Mouse (Mus musculus) ES-Bruce4 (cell line): ENCODE measurements around the gene Efna4. TPM values are rescaled to one million over a fixed set of nuclear protein-coding genes. Genes with fewer than 3 reads are reported as not detected.
A peak's percentile ranks its signal among the peaks of the same experiment; 100 is the strongest.

Source experiments
- H3K27ac ChIP-seq: 2 replicates; pipeline ENCODE4 v1.5.1; 2012; ENCODE audit warnings: low read length, inconsistent platforms; ENCODE audit not compliant: insufficient read depth
- H3K27me3 ChIP-seq: 2 replicates; pipeline ENCODE4 v1.6.1; 2012; ENCODE audit warnings: mild to moderate bottlenecking, low read length, inconsistent platforms; ENCODE audit not compliant: control insufficient read depth, poor library complexity, insufficient read depth, severe bottlenecking
- H3K36me3 ChIP-seq: 2 replicates; pipeline ENCODE4 v1.6.1; 2012; ENCODE audit warnings: inconsistent platforms, mild to moderate bottlenecking, low read length, moderate library complexity; ENCODE audit not compliant: control insufficient read depth, poor library complexity, insufficient read depth, severe bottlenecking
- H3K4me1 ChIP-seq: one replicate; pipeline ENCODE4 v1.8.1; 2011; ENCODE audit warnings: low read length; ENCODE audit not compliant: control insufficient read depth, insufficient read depth
- H3K4me3 ChIP-seq: 2 replicates; pipeline ENCODE4 v1.5.1; 2011; ENCODE audit warnings: low read depth, mild to moderate bottlenecking, low read length
- H3K9ac ChIP-seq: 2 replicates; pipeline ENCODE4 v1.6.1; 2012; ENCODE audit warnings: low read depth, mild to moderate bottlenecking, inconsistent platforms; ENCODE audit not compliant: poor library complexity, severe bottlenecking
- H3K9me3 ChIP-seq: replicated peaks from 2 replicates; pipeline ENCODE4 v1.6.1; 2012; ENCODE audit warnings: mild to moderate bottlenecking, low read length, inconsistent platforms; ENCODE audit not compliant: control insufficient read depth, poor library complexity, insufficient read depth, severe bottlenecking
- CTCF ChIP-seq: IDR thresholded peaks from one replicate; pipeline ENCODE4 v1.8.1; 2011; ENCODE audit warnings: low read depth, low read length
- EP300 ChIP-seq: IDR thresholded peaks from 2 replicates; pipeline ENCODE4 v1.6.1; 2011; ENCODE audit warnings: low read depth, low read length; ENCODE audit not compliant: insufficient read depth
- POLR2A ChIP-seq: IDR thresholded peaks from one replicate; pipeline ENCODE4 v1.8.1; 2011; ENCODE audit warnings: low read length; ENCODE audit not compliant: insufficient read depth
- polyA plus RNA-seq: library from polyadenylated mRNA; stranded (reverse); fragments of >200 nt; gene quantifications from 2 replicates; pipeline ENCODE4 v1.2.4, GENCODE M21; 2011; ENCODE audit warnings: low read depth; ENCODE audit not compliant: missing spikeins, insufficient read depth, insufficient read length

The Efna4 gene
- polyA plus RNA-seq, 1 experiment = 14.6 TPM

- TF ChIP-seq POLR2A = no peak
- no peak for TF ChIP-seq CTCF
- no peak for TF ChIP-seq EP300
- Histone ChIP-seq H3K9ac (peak overlapping the region; percentile 5; the same call in 1 of the 2 replicates), H3K9me3 (no peaks in the 10 kb centered on the region), H3K4me1 (no peaks in the 10 kb centered on the region), H3K36me3 (no peaks in the 10 kb centered on the region), H3K27me3 (no peaks in the 10 kb centered on the region), H3K4me3 (no peak overlapping the region), H3K27ac (no peak overlapping the region)
Measured at GRCm38 (mm10) chr3:89300071-89300470, 37.8 kb downstream of the Efna4 start.

GRCm38 (mm10) chr3:89299499-89299898, 38.3 kb downstream of the Efna4 start:
- H3K4me1 ChIP-seq = no peaks in the 10 kb centered on the region
- H3K27me3 ChIP-seq = no peaks in the 10 kb centered on the region
- H3K27ac ChIP-seq = no peak overlapping the region
- H3K4me3 ChIP-seq = no peak overlapping the region
- H3K9me3 ChIP-seq = no peaks in the 10 kb centered on the region
- TF ChIP-seq CTCF (no peak), POLR2A (no peak), EP300 (no peak)
- H3K9ac ChIP-seq = peak overlapping the region; percentile 5; the same call in 1 of the 2 replicates
- H3K36me3 ChIP-seq = no peaks in the 10 kb centered on the region

- Histone ChIP-seq H3K36me3 (no peaks in the 10 kb centered on the region), H3K27ac (no peak overlapping the region), H3K9ac (no peak overlapping the region), H3K27me3 (no peaks in the 10 kb centered on the region), H3K4me1 (no peaks in the 10 kb centered on the region), H3K9me3 (no peaks in the 10 kb centered on the region), H3K4me3 (no peak overlapping the region)
- no peak for TF ChIP-seq EP300
- TF ChIP-seq POLR2A = no peak
- TF ChIP-seq CTCF = no peak
Measured at GRCm38 (mm10) chr3:89298908-89299307, 38.9 kb downstream of the Efna4 start.

DNA sequence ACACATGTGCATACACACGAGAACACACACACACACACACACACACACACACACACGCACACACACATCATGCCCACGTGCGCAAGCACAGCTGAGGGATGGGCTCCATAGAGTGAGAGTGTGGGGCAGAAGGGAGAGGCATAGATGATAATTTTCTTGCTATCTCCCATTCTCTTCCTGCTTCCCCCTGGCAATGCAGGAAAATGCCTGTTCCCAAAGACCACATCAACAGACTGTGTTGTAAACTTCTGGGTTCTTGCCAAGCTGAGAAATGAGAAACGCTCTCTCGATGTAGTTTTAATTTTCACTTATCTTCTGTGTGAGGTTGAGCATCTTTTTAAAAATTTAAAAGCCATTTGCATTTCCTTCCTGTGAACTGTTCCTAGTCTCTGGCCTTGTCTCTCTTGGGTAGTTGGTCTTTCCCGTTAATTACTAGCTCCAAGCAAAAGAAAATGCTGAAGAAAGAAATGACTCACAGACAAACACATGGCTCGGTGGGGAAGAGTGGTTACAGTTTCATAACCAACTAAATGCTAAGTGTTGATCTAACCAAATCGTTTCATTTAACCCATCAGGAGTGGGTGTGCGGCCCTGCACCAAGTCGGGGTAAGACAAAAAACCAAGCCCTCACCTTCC, 40.9 kb downstream of the Efna4 start:
- H3K27ac ChIP-seq = no peak overlapping the region
- no peaks in the 10 kb centered on the region for H3K36me3 ChIP-seq
- no peak overlapping the region for H3K4me3 ChIP-seq
- H3K27me3 ChIP-seq = no peaks in the 10 kb centered on the region
- no peak overlapping the region for H3K9ac ChIP-seq
- TF ChIP-seq CTCF (no peak), POLR2A (no peak), EP300 (no peak)
- no peaks in the 10 kb centered on the region for H3K4me1 ChIP-seq
- H3K9me3 ChIP-seq = no peaks in the 10 kb centered on the region

- no peak for TF ChIP-seq CTCF
- no peak for TF ChIP-seq EP300
- TF ChIP-seq POLR2A = no peak
- Histone ChIP-seq H3K9me3 (no peaks in the 10 kb centered on the region), H3K27ac (no peak overlapping the region), H3K4me3 (no peak overlapping the region), H3K27me3 (no peaks in the 10 kb centered on the region), H3K4me1 (no peaks in the 10 kb centered on the region), H3K36me3 (no peaks in the 10 kb centered on the region), H3K9ac (no peak overlapping the region)
Measured at GRCm38 (mm10) chr3:89295685-89296230, 42.1 kb downstream of the Efna4 start.

GRCm38 (mm10) chr3:89294195-89294594, 43.6 kb downstream of the Efna4 start:
- H3K9me3 ChIP-seq = no peaks in the 10 kb centered on the region
- H3K4me3 ChIP-seq = no peak overlapping the region
- H3K4me1 ChIP-seq = no peaks in the 10 kb centered on the region
- H3K36me3 ChIP-seq = no peaks in the 10 kb centered on the region
- TF ChIP-seq POLR2A = no peak
- TF ChIP-seq EP300 = no peak
- TF ChIP-seq CTCF = no peak
- H3K27ac ChIP-seq = no peak overlapping the region
- no peak overlapping the region for H3K9ac ChIP-seq
- H3K27me3 ChIP-seq = no peaks in the 10 kb centered on the region
